Mouse (Mus musculus): Measurements from ENCODE around the gene C1qb.

C1qb gene

GRCm38 (mm10) chr4:136886101-136886500 is at the start of gene C1qb:
Gene C1qb, minus strand, starts transcription at chr4:136886187.
- peak; percentile 65 to 66 for DNase-seq (ENCODE audit: low spot score in 2 of 2)

GRCm38 (mm10) chr4:136934746-136935613 is 49.0 kb upstream of the C1qb start:
- no peak for DNase-seq (ENCODE audit: low spot score in 2 of 2)

- DNase-seq (ENCODE audit: low spot score in 2 of 2) = no peak
Observed at GRCm38 (mm10) chr4:136930474-136930873, 44.5 kb upstream of the C1qb start.

GRCm38 (mm10) chr4:136928928-136929327 is 42.9 kb upstream of the C1qb start:
- DNase-seq (ENCODE audit: low spot score in 2 of 2) = no peak

GRCm38 (mm10) chr4:136925804-136926203 is 39.8 kb upstream of the C1qb start:
- DNase-seq (ENCODE audit: low spot score in 2 of 2) = no peak

GRCm38 (mm10) chr4:136924529-136924928 is 38.5 kb upstream of the C1qb start:
- DNase-seq (ENCODE audit: low spot score in 2 of 2) = no peak

GRCm38 (mm10) chr4:136919526-136919925 is 33.5 kb upstream of the C1qb start:
- DNase-seq (ENCODE audit: low spot score in 2 of 2) = peak; percentile 48 to 55

- DNase-seq (ENCODE audit: low spot score in 2 of 2) = no peak
Observed at GRCm38 (mm10) chr4:136918834-136919233, 32.8 kb upstream of the C1qb start.

- no peak for DNase-seq (ENCODE audit: low spot score in 2 of 2)
Observed at GRCm38 (mm10) chr4:136917165-136917524, 31.2 kb upstream of the C1qb start.

GRCm38 (mm10) chr4:136916359-136917164 is 30.6 kb upstream of the C1qb start:
- DNase-seq (ENCODE audit: low spot score in 2 of 2) = no peak

GRCm38 (mm10) chr4:136912841-136913240 is 26.9 kb upstream of the C1qb start:
- no peak for DNase-seq (ENCODE audit: low spot score in 2 of 2)

- no peak for DNase-seq (ENCODE audit: low spot score in 2 of 2)
Observed at GRCm38 (mm10) chr4:136911804-136912203, 25.8 kb upstream of the C1qb start.

GRCm38 (mm10) chr4:136911211-136911646 is 25.2 kb upstream of the C1qb start:
- DNase-seq (ENCODE audit: low spot score in 2 of 2) = no peak

- no peak for DNase-seq (ENCODE audit: low spot score in 2 of 2)
Observed at GRCm38 (mm10) chr4:136907809-136908208, 21.8 kb upstream of the C1qb start.

GRCm38 (mm10) chr4:136907033-136907432 is 21.0 kb upstream of the C1qb start:
- no peak for DNase-seq (ENCODE audit: low spot score in 2 of 2)

- no peak for DNase-seq (ENCODE audit: low spot score in 2 of 2)
Observed at GRCm38 (mm10) chr4:136904767-136905539, 19.0 kb upstream of the C1qb start.

GRCm38 (mm10) chr4:136899154-136899553 is 13.2 kb upstream of the C1qb start:
- no peak for DNase-seq (ENCODE audit: low spot score in 2 of 2)

GRCm38 (mm10) chr4:136898637-136899036 is 12.7 kb upstream of the C1qb start, which contains the start of gene C1qa:
Gene C1qa, minus strand, starts transcription at chr4:136898803.
- DNase-seq (ENCODE audit: low spot score in 2 of 2) = peak; percentile 53 to 59

GRCm38 (mm10) chr4:136898084-136898598 is 12.2 kb upstream of the C1qb start:
- no peak for DNase-seq (ENCODE audit: low spot score in 2 of 2)

GRCm38 (mm10) chr4:136896461-136896860 is 10.5 kb upstream of the C1qb start:
- no peak for DNase-seq (ENCODE audit: low spot score in 2 of 2)

GRCm38 (mm10) chr4:136895861-136896260 is 9.9 kb upstream of the C1qb start:
- no peak for DNase-seq (ENCODE audit: low spot score in 2 of 2)

GRCm38 (mm10) chr4:136894821-136895220 is 8.8 kb upstream of the C1qb start:
- no peak for DNase-seq (ENCODE audit: low spot score in 2 of 2)
